Mouse (Mus musculus): ENCODE data around the gene Serp2.
A peak's percentile ranks its signal among the peaks of the same experiment; 100 is the strongest.

- no peak for TF ChIP-seq CTCF (IDR thresholded peaks at IDR 0.05)
- peak; percentile 15; the same call in 1 of the 2 replicates for TF ChIP-seq EP300 (IDR thresholded peaks at IDR 0.05)
Observed at GRCm38 (mm10) chr14:76585831-76586405, 29.2 kb upstream of the Serp2 start.
